Comparison of ENCODE assay signal across 18 mouse cellular contexts in the genomic region with DNA sequence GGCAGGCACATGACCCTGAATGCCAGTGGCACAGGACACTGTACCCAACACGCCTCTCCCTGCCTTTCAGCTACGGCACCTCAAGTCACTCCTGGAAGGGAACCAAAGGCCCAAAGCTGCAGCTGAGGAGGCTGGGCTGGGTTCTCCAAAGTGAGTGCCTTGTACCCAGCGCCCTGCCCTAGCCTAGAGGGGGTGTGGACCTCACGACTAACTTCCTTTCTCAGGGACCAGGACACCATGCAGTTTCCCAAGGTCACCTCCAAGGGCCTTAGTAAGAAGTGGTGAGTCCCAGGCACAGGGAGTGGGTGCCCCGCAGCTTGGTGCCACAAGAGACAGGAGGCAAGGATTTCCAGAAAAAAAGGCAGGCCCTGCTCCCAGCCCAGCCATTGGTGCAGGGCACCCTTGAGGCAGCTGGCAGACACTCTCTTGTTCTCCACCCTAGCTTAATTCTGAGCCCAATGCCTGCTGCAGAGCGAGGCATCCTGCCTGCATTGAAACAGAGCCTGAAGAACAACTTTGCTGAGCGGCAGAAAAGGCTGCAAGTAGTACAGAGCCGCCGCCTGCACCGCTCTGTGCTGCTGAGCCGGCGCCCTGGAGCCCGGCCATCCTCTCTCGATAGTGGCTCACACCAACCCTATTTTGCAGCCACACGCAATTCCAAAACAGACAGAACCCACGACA. TPM values are rescaled to one million over a fixed set of nuclear protein-coding genes. Genes with fewer than 3 reads are reported as not detected.
DNase-seq lines count a peak whose midpoint lies in the region; TF ChIP-seq lines count a peak whose summit lies in the region.
"Had no signal": no experiment of that assay in that cellular context is flagged by ENCODE, and none has a peak within 500 bp of the region (broad histone marks: within the 10 kb centered on the region; RNA-seq: fewer than 3 reads in every experiment).

No protein-coding gene starts in this region.

- peak; percentile 32 for DNase-seq in cerebellum, adult 11 months
- DNase-seq in cerebellum, adult 8-10 months = no peak
- peak; percentile 35 to 45 for DNase-seq in left cerebral cortex, postnatal 25 days (ENCODE audit: low spot score in 2 of 2)
- DNase-seq in left cerebral cortex, adult 11 months (ENCODE audit: low spot score) = no peak
- DNase-seq in R1 (ENCODE audit: low read depth, low spot score) = peak; percentile 53
- DNase-seq in layer of hippocampus, adult 2 months (ENCODE audit: low spot score in 2 of 2) = peak; percentile 42 to 51
- no peak for DNase-seq in gastrocnemius, adult 18-20 months (ENCODE audit: low spot score)
- DNase-seq in kidney, adult 8-10 months = no peak
- DNase-seq: gastrocnemius, adult 2 months; heart, adult 11 months; heart, postnatal 36 days; kidney, postnatal 4 days; lung, adult 18-20 months; thymus, postnatal 4 days had no signal

- intact Hi-C loops in left cerebral cortex, postnatal 25 days (cut with DNase I) = no loop called here

- no peak for TF ChIP-seq CTCF in layer of hippocampus, adult 2 months (conservative IDR thresholded peaks at IDR 0.05)

- H3K27ac ChIP-seq in layer of hippocampus, adult 2 months = peak overlapping the region; percentile 86
- H3K27ac ChIP-seq: forebrain, embryonic 15.5 days; gastrocnemius, adult 2 months; heart, embryonic 13.5 days had no signal

- no peak overlapping the region for H3K4me3 ChIP-seq in layer of hippocampus, adult 2 months
- H3K4me3 ChIP-seq: erythroblast, embryonic 14.5 days; forebrain, embryonic 15.5 days; gastrocnemius, adult 2 months; heart, embryonic 13.5 days had no signal

RNA-seq across cellular contexts. Expression of a gene that starts 3.8 kb away (rescaled TPM):
- 10 to 100 TPM; 22.3 to 26.4 TPM for total RNA-seq in left cerebral cortex, postnatal 25 days (2021)
- total RNA-seq in layer of hippocampus, adult 2 months (2021) = 10 to 100 TPM; 38.1 to 54.2 TPM
- total RNA-seq in gastrocnemius, adult 18-20 months (2021) = under 1 TPM; 0.33 to 0.48 TPM
- total RNA-seq: liver, adult 2 months had no signal

RNA-seq across cellular contexts. Expression of a gene that starts 30.9 kb away (rescaled TPM):
- 10 to 100 TPM; 62.4 to 63.8 TPM for total RNA-seq in left cerebral cortex, postnatal 25 days (2021)
- 10 to 100 TPM; 49.2 to 59.7 TPM for total RNA-seq in layer of hippocampus, adult 2 months (2021)
- total RNA-seq in gastrocnemius, adult 18-20 months (2021) = 10 to 100 TPM; 10.4 to 14.3 TPM

Comparison
In these comparisons a context has a peak if more than half of its experiments do, and no peak if none do; other contexts are left out.
1. DNase-seq: peak in cerebellum, adult 11 months (single experiment), left cerebral cortex, postnatal 25 days (2 of 2), R1 (single experiment) and layer of hippocampus, adult 2 months (2 of 2); none in cerebellum, adult 8-10 months (single experiment), left cerebral cortex, adult 11 months (single experiment), gastrocnemius, adult 18-20 months (single experiment) and kidney, adult 8-10 months (0 of 2).
2. RNA of a gene that starts 3.8 kb away (total RNA-seq): 38.1 to 54.2 TPM in layer of hippocampus, adult 2 months and 22.3 to 26.4 TPM in left cerebral cortex, postnatal 25 days; 0.33 to 0.48 TPM in gastrocnemius, adult 18-20 months; every median in the first group is over 10 times any median in the second.